Mouse (Mus musculus) G1E-ER4 (cell line): ENCODE measurements around the gene Fuca1. TPM values are rescaled to one million over a fixed set of nuclear protein-coding genes. Genes with fewer than 3 reads are reported as not detected.

ENCODE experiments used
- GATA1 ChIP-seq: IDR thresholded peaks from one replicate; pipeline ENCODE4 v1.8.0; 2012; ENCODE audit warnings: low read length, inconsistent platforms
- polyA plus RNA-seq: library from polyadenylated mRNA; stranded (reverse); fragments of >175 nt; gene quantifications from 2 replicates; pipeline ENCODE4 v1.2.3, GENCODE M21; 2012

Fuca1 gene
- polyA plus RNA-seq, 1 experiment: 12.7 TPM

DNA sequence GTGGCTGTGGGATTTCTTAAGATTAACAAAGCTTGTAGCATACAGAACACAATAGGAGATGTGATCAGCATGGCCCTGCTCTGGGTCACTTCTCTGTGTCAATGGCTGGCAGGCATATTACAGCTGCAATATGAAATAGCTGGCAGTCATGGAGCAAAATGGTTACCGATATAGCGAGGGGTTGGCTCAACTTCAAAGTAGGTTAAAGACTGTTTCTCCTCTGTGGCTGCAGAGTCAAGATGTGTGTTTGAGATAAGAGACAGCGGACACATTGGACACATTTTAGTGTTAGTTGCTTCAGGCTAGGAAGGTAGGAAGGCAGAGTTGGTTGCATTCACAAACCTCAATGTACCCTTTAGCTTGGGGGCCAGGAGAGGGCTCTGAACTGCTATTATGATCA is 13.9 kb upstream of the Fuca1 start:
- TF ChIP-seq GATA1: no peak

GRCm38 (mm10) chr4:135909326-135910066 is 11.0 kb upstream of the Fuca1 start:
- no peak for TF ChIP-seq GATA1

DNA sequence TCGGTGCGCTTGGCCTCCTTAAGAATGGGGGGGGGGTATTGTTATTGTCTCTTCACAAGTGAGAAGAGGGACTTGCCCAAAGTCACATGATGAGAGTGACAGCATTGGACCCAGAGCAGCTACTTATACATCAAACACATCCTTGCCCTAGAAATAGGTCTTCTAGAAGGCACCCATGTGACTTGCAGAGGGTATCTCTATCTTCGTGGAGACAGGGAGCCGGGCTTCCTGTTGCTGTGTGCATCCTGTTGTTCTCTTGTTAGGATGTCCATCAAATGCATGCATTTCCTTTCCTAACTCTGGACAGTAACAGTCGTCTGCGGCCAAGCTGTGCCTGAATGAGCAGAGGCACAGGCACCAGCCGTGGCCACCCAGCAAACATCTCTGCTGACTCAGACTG is 9.0 kb upstream of the Fuca1 start:
- TF ChIP-seq GATA1: no peak

- no peak for TF ChIP-seq GATA1
These were observed 8.4 kb upstream of the Fuca1 start for GRCm38 (mm10) chr4:135912164-135912563.

- TF ChIP-seq GATA1: no peak
These were observed 7.7 kb upstream of the Fuca1 start for GRCm38 (mm10) chr4:135912835-135913234.

DNA sequence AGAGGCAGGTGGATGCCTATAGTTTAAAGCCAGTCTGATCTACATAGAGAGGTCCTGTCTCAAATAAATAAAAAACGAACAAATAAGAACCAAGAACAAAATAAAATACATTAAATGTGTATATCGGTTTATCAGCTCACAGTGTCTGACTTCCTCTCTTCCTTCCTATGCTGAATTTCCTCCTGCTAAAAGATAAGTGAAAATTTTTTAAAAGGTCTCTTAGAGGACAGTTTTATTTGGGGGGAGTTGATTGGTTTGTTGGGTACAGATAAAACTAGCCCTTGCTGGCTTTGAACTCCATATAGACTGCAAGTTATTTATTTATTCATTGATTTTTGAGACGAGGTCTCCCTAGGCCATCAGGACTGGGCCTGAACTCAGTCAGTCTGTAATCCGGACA is 7.1 kb upstream of the Fuca1 start:
- TF ChIP-seq GATA1: no peak

- TF ChIP-seq GATA1: no peak
These were observed 1.8 kb upstream of the Fuca1 start for GRCm38 (mm10) chr4:135918635-135919279.

- no peak for TF ChIP-seq GATA1
These were observed 1.3 kb upstream of the Fuca1 start for GRCm38 (mm10) chr4:135919280-135919639.

DNA sequence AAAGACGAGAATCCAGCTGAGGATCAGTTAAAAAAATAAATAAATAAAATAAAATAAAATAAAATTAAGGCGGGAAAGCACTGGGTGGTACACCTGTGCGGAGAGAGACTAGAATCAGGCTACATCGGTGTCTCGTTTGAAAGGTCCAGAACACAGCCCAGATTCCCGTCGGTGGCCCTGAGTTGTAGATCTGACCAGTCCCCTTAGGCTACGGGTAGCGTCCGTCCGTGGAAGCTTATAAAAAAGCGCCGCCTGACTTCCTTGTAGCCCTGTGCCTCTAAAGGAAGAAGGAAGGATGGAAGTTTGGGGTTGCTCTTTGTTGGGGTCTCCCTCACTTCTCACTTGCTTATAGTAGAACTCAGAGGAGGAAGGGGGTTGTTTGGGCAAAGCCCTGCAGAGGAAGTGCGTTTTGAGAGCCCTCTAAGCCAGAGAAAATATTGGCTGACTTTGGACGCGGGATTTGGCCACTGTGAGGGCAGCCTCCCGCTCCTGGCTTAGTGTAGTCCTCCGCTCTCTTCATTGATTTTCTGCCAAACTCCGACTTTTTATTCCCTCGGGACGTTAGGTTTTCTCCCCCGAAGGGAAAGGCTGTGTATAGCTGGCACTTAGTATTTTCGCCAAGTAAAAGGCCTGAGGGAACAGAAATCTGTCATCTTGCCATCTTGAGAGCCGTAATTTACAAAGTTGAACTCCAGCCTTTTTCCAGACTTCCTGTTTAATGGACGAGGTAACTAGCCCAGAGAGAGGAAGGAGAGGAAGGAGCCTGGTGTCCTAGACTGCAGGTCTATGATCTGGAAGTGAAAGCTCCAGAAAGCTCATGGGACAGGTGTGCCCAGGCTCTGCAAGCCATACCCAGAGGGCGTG is 954 bp downstream of the Fuca1 start:
- no peak for TF ChIP-seq GATA1

- TF ChIP-seq GATA1: no peak
These were observed 1.7 kb downstream of the Fuca1 start for GRCm38 (mm10) chr4:135922190-135922589.

DNA sequence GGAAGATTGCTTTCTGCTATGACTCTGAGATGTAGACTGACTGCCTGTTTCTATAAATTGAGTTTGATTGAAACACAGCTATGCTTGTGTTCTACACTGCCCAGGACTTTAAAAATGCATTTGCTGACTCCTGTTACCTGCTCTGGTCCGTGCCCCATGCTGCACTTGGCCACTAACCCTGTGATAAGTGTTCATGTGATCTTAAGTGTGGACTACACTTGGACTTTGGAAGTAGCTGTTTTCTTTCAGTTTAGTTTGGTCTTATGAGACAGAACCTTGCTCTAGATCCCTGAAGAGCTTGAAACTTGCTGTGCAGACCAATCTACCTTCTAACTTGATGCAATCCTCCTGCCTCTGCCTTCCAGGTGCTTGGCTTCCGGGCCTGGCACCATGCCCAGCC is 3.9 kb downstream of the Fuca1 start:
- TF ChIP-seq GATA1: no peak

DNA sequence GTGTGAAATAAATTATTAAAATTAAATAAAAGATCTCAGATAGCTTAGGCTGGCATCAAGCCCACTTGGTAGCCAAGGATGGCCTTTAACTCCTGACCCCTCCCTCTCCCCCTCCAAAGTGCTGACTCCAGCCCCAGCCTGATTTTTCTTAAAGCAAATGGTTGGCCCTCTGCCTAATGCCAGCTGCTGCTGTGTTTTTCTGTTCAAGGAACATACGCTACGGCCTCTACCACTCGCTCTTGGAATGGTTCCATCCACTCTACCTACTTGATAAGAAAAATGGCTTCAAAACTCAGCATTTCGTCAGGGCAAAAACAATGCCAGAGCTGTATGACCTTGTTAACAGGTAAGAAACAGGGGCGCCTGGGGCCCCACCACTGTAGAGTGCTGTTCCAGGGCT is 4.8 kb downstream of the Fuca1 start:
- no peak for TF ChIP-seq GATA1

- TF ChIP-seq GATA1: no peak
These were observed 5.8 kb downstream of the Fuca1 start for GRCm38 (mm10) chr4:135926195-135926808.

DNA sequence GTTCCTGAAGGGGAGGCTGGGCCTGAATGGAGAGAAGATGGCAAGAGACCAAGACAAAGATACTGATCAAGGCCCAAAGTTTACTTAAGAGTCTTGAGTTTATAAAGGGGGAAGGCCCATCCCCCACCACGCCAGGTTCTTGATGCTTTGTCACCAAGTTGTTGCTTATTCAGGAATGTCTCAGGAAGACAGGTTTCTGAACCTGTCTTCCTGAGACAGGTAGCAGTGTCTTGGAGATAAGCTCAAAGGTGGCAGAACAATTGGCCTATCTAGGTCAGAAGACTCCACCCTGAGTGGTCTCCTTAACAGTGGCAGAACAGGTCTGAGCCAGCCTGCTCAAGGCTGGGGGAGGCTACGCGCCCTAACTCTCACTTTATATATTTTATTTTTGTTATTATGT is 6.3 kb downstream of the Fuca1 start:
- TF ChIP-seq GATA1: no peak

DNA sequence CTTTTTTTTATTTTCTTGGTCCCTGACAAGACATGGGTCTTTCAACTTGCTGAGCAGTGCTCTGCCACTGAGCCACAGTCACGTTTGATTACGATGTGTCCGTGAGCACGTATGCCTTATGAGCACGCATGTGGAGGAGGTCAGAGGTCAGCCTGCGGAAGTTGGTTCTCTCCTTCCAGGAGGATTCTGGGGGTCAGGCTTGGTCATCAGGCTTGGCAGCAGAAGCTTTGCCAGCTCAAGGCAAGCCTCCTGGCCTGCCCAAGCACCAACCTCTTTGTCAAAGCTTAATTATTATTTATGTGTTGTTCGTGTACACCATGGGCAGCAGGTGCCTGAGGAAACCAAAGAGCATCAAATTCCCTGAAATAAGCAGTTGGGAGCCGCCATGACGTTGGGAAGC is 7.8 kb downstream of the Fuca1 start:
- no peak for TF ChIP-seq GATA1

GRCm38 (mm10) chr4:135929405-135929804 is 8.9 kb downstream of the Fuca1 start:
- no peak for TF ChIP-seq GATA1
